Mouse (Mus musculus): Measurements from ENCODE around the gene Fcer2a.

Fcer2a gene

DNA sequence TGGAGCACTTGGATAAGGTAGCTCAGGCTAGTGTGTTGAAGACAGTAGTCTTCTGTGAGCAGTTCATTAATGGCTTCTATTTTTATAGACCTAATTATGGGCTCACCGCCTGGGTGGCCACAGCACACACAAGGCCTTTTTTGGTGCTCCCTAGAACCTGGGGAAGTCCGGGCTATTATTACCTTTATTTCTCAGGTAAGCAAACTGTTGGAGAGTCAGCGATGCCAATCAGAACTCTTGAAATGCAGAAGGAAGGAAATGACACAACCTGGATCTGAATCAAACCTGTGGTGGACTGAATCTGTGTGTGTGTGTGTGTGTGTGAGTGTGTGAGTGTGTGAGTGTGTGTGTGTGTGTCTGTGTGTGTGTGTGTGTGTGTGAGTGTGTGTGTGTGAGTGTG is at the start of gene Fcer2a:
Gene Fcer2a (minus strand): TSS at position 55 of the 400 bp plus-strand sequence.
- no peak for DNase-seq (ENCODE audit: extremely low read depth, insufficient read length, low spot score)

DNA sequence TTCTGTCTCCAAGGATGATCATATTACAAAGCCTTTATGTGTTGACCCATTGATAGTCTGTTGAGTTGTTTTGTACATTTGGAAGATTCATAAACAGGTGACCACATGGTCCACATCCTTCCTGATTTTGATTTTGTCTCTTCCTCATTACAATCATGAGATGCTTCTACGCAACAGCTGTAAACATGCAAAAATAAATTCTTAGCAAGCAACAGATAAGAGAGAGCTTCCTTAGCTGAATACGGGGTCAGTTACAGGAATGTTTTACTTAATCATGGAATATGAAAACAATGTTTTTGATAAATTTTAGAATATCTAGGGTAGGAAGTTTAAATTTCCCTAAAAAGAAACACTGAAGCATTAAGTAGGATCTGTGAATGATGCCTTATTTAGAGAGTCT is 43.0 kb upstream of the Fcer2a start:
- no peak for DNase-seq (ENCODE audit: extremely low read depth, insufficient read length, low spot score)

DNA sequence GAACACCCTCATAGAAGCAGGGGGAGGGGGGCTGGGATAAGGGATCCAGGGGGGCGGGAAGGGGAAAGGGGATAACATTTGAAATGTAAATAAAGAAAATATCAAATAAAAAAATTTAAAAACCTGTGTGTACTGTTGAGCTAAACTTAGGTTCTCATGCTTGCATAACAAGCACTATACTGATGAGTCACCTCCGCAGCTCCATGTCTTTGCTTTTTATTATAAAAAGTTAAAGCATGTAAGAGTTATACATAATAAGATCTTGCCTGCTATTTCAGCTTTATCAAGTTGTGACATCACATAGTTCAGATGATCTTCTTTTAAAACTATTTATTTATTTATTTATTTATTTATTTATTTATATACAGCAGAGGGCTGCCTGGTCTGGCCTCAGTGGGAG is 41.6 kb upstream of the Fcer2a start:
- no peak for DNase-seq (ENCODE audit: extremely low read depth, insufficient read length, low spot score)

DNA sequence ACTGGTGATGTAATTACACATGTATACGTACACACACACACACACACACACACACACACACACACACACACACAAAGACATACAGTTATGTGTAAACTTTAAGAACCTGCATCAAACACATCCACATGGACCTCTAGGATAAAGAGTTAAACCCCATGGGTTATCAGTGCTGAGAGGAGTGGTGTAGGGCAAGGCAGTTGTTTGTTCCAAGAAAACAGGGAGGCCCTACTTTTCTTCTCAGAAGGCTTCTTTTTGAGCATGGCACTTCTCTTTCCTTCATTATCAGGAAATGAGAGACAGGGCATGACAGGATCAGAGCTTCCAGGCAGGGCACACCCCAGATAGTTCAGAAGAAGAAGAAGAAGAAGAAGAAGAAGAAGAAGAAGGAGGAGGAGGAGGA is 40.1 kb upstream of the Fcer2a start:
- DNase-seq (ENCODE audit: extremely low read depth, insufficient read length, low spot score): no peak

DNA sequence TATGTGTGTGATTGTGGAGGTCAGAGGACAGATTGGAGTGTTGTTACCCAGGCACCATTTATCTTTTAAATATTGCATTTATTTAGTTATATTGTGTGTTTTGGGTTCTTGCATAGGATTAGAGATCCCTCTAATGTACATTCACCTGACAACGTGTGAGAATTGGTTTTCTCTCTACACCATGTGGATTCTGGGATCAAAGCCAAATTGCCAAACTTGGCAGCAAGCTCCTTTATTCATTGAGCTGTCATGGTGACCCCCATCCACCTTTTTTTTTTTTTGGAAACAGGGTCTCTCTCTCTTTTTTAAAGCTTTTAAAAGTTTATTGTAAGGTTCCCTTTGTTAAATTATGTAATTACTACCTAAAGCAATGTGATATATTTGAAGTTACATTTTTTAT is 27.1 kb upstream of the Fcer2a start:
- DNase-seq (ENCODE audit: extremely low read depth, insufficient read length, low spot score): no peak

DNA sequence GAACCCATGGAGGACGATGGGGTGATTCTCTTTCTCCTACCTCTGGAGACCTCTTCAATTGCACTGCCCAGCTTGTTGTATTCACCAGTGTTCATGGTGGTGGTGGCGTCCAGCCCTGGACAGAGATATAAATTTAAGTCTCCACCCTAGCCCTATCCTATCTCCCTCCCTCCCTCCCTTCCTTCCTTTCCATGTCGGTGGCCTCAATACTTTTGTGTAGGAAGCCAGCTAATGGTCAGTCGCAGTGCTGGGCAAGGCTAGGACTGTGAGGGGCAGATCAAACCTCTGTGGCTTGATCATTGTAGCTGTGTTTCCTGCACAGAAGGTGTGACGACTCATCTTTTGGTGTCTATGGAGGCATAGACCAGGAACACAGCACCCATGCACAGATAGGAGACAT is 26.6 kb upstream of the Fcer2a start, which contains the start of gene Clec4g:
Gene Clec4g (minus strand): TSS at position 101 of the 400 bp plus-strand sequence.
- no peak for DNase-seq (ENCODE audit: extremely low read depth, insufficient read length, low spot score)

DNA sequence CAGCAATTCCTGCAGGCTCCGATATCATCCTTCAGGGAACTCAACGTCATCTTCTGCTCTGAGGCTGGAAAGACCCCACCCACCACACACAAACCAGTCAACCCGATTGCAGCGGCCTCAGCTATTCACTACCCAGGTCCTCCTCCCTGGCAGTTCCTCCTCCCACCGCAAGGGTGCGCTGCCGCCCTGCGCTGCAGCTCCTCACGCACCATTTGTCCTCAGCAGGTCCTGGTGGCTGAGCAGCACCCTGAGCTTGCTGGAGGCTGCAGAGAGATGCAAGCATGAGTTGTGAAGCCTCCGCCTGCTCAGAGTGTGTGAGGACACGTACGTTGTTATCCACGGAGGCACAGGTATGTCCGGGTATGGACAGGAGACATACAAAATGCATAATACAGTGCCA is 24.6 kb upstream of the Fcer2a start:
- peak; percentile 72 for DNase-seq (ENCODE audit: extremely low read depth, insufficient read length, low spot score)

DNA sequence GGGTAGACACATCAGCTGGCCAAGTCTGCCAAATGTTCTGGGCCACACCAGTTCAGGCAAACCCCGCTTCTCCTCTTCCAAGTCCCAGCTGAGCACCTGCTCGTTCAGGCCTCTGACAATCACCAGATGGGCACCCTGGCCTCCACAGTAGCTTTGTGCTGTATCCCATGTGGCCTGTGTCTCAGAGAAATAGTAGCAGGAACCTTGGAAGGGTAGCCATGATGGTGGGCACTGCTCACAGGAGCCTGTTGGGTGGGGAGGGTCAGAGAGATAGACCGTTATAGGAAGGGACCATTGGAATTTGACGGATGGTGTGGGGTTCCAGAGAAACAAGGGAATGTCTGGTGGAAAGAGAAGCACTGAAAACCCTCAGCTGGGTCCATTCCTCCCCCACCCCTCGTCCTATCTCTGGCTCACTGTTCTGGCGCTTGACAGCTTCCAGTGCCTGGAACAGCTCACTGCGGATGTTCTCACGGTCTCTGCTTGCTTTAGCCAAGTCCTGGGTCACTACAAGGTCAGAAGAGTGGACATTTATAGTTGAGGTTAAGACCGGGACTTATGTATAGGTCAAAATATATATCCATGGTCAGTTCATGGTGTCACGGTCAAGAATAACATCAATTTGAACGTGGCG is 23.5 kb upstream of the Fcer2a start:
- DNase-seq (ENCODE audit: extremely low read depth, insufficient read length, low spot score): no peak

DNA sequence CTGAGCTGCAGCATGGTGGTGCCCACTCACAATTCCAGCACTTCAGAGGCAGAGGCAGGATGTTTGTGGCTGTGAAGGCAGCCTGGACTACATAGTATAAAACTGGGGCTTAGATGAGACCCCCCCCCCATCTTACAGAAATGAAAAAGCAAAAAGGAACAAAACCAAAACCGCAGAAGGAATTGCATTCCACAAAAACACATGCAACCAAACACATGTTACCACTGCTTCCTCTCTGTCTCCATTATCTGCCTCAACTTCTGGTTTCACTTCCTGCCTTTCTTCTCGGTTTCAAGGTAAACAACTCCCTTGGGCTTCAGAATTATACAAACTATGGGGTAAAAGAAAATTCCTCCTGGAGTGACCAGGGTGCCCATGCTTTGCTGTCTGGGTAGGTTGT is 17.7 kb upstream of the Fcer2a start:
- DNase-seq (ENCODE audit: extremely low read depth, insufficient read length, low spot score): no peak

DNA sequence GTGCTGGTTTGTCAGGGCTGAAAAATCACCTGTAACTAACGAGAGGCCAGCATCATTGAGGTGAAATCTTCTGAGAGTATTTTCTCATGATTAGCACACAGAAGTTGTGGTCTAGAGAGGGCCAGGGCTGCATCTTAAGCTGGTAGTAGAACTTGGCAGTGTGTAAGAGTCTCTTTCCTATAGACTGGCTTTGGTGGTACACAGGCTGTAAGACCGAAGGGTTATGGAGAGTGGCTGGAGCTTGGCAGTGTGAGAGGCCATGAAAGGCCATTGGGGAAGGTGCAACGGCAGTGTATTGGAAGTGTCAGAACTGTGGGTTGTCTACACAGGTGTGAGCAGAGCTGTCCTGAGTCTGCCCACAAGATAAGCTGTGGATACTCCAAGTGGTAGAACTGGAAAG is 16.3 kb upstream of the Fcer2a start:
- DNase-seq (ENCODE audit: extremely low read depth, insufficient read length, low spot score): no peak

DNA sequence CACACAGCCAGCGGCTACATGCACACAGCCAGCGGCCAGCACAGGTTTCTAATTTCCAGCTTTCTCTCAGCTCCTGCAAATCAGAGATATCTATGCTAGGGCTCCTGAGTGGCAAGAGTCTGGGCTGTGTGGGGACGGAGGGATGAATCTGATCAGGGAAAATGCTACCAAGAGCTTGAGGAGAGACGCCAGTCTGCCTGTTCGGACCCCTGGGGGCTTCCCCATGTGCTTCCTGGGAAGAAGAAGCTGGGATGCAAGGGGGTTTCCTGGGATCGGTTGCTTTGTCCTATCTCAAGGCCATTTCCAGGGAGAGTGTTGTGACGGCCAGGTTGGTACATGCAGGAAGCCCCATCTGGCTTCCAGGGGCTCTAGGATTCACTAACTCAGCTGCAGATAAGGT is 13.6 kb upstream of the Fcer2a start:
- DNase-seq (ENCODE audit: extremely low read depth, insufficient read length, low spot score): no peak

DNA sequence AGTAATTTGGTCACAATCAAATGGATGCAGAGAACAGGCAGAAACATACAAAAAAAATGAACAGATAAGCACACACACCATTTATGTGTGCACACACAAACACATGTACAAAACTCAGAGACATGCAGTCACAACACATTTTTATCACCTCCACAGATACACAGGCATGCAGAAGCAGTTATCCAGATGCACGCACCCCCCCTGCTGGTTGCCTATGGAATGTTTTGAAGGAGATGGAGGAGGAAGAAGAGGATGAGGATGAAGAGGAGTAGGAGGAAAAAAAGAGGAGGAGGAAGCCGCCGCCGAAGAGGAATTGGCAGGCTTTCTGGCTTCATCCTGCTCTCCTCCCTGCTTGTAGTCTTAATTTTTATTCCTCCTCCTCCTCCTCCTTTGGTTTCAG is 11.7 kb upstream of the Fcer2a start:
- DNase-seq (ENCODE audit: extremely low read depth, insufficient read length, low spot score): no peak

DNA sequence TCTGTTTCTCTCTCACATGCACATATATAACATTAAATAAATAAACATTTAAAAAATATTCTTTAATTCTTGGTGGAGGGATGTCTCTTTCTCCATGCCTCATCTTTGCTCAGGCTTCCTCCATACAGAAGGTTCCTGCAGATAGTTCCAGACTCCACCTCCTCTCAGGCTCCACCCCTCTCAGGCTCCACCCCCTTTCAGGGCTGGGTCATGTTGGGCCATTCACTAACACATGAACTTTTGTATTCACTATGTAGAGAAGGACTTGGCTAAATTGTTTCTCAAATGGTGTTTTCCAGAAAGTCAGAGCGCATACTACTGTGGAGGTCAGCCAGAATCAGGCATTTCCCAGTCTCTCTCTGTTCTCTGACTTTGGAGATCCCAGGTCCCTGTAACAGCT is 7.5 kb upstream of the Fcer2a start:
- DNase-seq (ENCODE audit: extremely low read depth, insufficient read length, low spot score): no peak

DNA sequence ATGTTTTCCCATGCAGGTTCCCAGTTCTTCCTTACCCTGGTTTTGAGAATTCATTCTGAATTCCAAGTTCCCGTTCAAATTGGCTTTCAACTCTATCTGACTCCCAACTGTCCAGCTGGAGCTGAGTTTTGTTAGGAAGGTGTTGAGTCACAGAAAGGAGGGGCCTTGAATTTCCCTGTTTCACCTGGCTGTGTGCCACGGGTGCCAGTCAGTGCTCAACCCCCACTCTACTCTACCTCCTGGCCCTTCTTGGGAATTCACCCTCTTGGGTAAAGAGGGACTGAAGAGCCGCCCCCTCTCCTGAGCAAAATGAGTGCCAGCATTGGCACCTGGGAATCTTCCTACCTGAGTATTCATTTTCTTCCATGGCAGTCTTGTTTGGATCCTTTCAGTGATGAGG is 3.2 kb downstream of the Fcer2a start:
- no peak for DNase-seq (ENCODE audit: extremely low read depth, insufficient read length, low spot score)

DNA sequence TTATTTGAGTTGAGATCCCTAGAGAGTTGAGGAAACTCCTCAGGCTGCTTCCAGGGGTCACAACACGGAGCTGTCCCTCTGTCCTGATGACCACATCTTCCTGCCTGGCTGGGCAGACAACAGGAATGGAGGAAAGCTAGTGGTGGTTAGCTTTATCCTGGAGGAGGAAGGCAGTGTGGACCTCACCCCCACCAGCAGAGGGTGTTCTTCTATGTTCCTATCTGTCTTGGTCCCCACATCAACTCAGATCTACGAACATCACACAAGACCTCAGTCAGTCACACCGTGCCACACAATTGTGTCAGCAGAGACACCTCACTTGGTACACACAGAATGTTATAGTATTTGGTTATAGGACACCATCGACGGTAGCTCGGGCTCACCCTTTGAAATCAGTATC is 6.4 kb downstream of the Fcer2a start:
- no peak for DNase-seq (ENCODE audit: extremely low read depth, insufficient read length, low spot score)

DNA sequence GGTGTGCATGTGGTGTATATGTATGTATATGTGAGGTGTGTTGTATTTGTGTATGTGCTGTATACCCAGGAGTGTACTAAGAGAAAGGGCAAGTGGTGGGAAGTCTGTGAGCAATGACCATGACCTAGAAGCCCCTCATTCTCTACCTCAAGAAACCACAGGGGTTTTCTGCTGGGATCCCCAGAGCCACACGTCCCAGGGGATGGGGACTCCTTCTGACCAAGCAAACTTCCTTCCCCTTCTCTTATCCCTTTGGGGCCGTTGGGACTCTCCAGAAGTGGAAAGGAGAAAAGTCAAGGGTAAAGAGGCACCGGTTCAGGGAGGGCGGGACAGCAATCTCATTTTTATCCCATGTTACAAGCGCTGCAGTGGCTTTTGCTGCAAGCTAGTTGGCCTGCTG is 8.6 kb downstream of the Fcer2a start:
- no peak for DNase-seq (ENCODE audit: extremely low read depth, insufficient read length, low spot score)

DNA sequence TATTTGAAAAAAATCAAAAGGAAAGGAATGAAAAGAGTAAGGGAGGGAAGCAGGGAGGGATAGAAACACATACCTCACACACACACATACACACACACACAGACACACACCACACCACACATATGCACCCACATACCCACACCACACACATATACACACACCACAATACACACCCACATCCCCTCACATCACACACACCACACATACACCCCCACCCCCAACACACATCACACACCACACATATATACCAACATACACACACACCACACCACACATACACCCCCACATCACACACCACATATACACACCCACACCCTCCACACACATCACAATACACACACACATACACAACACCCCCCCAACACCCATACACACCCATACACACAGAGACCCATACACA is 9.4 kb downstream of the Fcer2a start:
- DNase-seq (ENCODE audit: extremely low read depth, insufficient read length, low spot score): no peak

DNA sequence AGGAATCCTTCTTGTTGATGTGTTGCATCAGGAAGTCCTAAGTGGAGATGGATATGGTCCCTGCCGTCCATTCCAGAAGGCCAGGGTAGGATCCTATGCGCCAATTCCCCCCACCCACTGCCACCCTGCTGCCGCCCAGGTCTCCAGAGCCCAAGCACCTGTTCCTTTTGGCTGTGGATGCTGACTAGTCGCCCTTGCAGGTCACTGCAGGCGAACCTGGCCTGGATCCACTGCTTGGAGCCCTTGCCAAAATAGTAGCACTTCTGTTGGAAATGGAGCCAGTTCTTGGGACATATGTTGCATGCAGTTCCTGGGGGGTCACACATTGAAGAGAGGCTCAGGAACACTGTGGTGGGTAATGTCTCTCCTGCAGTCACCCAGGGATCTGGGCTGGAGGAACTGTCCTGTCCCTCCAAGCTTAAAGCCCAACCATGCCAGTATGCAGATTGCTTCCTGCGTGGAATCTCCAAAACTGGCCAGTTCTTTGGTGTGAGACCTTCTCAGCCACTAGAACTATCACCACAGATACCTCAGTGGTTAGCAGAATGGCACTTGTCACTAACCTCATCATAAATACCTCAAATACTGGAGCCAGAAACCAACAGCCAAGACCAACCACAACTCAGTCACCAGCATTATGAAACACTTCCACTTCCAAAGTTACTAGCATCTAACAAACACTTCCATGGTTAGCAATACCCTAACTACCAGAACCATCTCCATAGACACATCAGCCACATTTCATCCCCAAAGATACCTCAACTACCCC is 10.4 kb downstream of the Fcer2a start:
- peak; percentile 37 for DNase-seq (ENCODE audit: extremely low read depth, insufficient read length, low spot score)

DNA sequence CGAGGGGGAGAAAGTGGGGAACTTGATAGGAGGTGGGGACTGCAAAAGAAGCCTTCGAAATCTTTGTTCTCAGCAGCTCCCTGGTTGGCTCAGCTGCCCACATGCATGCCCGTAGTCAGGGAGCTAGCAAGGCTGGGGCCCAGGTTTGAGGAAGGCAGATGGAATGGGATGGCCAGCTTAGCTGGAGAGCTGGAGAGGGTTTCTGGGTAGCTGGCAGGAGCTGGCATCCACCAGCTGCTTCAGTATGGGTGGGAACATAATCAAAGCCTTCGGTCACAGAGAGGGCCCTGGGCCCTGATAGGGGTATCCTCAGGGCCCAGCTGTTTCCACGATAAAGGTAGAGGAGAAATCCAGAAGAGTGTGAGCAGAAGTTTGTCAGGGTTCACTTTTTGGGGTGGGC is 11.5 kb downstream of the Fcer2a start:
- no peak for DNase-seq (ENCODE audit: extremely low read depth, insufficient read length, low spot score)

DNA sequence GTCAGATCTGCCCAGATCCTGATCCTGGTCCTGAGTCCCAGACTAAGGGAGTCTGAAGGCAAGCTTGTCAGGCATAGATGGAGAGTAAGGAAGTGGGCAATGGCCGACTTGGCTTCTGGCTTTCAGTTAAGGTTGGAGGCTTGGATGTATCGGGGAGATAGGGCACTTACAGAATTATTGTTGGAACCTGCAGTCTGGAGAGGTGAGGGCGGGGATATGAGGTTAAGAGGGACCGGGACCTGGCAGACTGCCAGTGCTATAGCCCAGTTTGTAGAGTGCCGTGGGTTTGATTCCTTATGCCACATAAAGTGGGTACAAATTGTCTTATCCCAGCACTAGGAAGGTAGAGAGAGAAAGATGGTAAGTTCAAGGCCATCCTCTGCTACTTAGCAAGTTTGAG is 14.3 kb downstream of the Fcer2a start:
- no peak for DNase-seq (ENCODE audit: extremely low read depth, insufficient read length, low spot score)

DNA sequence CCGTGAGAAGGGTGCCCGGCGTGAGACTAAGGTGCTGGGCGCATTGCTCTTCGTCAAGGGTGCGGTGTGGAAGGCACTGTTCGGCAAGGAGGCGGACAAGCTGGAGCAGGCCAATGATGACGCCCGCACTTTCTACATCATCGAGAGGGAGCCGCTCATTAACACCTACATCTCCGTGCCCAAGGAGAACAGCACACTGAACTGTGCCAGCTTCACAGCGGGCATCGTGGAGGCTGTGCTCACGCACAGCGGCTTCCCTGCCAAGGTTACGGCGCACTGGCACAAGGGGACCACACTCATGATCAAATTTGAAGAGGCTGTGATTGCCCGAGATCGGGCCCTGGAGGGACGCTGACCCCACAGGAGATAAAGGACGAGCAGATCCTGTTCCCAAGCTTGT is 14.7 kb downstream of the Fcer2a start:
- DNase-seq (ENCODE audit: extremely low read depth, insufficient read length, low spot score): peak; percentile 15

DNA sequence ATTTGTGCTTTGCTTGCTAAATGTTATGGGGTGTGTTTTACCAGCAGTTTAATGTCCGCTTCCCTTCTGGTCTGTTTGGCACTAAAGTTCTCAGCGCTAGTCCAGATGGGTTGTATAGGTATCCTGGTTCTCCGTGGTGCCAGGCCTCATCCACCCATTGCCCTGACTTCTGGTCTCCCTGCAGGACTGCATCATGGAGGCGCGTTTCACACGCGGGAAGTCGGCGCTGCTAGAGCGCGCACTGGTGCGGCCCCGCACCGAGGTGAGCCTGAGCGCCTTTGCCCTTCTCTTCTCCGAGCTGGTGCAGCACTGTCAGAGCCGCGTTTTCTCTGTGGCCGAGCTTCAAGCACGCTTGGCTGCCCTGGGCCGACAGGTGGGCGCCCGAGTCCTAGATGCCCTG is 15.1 kb downstream of the Fcer2a start:
- DNase-seq (ENCODE audit: extremely low read depth, insufficient read length, low spot score): no peak

Measured in 3134 (cell line).